In the genomic region with DNA sequence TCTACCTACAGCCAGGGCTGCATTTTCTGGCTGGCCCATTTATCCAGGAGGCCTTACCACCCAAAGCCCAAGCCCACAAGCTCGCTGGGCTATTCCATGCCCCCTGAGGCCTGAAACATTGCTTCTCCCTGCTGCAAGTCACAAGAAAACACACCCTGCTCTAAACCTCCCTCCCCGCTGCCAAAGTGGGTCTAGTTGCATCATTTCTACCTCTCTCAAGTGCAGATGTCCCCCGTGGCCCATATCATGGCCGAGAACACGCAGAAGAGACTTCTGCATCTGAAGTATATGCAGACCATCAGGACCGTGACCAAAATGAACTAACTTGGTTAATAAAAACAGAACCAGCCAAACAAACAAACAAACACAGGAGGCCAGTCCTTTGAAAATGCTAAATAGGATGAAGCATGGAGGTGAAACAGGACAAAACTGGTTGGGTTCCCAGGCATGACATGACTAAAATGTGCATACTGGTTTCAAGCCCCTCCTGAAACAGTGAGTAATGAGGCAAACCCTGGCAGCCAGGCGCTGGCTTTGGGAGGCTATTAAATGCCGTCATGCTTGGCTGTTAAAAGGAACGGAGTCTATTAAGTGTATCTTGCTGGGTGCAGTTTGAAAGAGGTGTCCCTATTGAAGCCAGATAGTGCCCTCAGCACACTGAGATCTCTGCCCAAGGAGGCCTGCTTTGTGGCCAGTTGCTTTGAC, we compare ENCODE assay signal across 10 mouse cellular contexts. TPM values are rescaled to one million over a fixed set of nuclear protein-coding genes. Genes with fewer than 3 reads are reported as not detected.
A peak's percentile ranks its signal among the peaks of the same experiment; 100 is the strongest.
DNase-seq lines count a peak whose midpoint lies in the region; ATAC-seq and TF ChIP-seq lines count a peak whose summit lies in the region.
"Had no signal": no experiment of that assay in that cellular context is flagged by ENCODE, and none has a peak within 500 bp of the region (broad histone marks: within the 10 kb centered on the region; RNA-seq: fewer than 3 reads in every experiment).

No protein-coding gene starts in this region.

- H3K9me3 ChIP-seq in limb, embryonic 11.5 days (ENCODE audit: control insufficient read depth, low read length): no peaks in the 10 kb centered on the region

- intact Hi-C loops in left cerebral cortex, adult 2 months (cut with DNase I): no loop called here
- intact Hi-C loops in gastrocnemius, adult 2 months (cut with DNase I): loop anchor here (5.0 kb wide), 1 partner anchor 38 kb away; no protein-coding TSS in a partner anchor

- no peak overlapping the region for H3K4me2 ChIP-seq in limb, embryonic 11.5 days (ENCODE audit: low read depth, severe bottlenecking)

- TF ChIP-seq CTCF in left cerebral cortex, adult 2 months (IDR thresholded peaks at IDR 0.05): no peak
- no peak for TF ChIP-seq CTCF in gastrocnemius, adult 2 months (IDR thresholded peaks at IDR 0.05)

- H3K4me1 ChIP-seq in limb, embryonic 11.5 days (ENCODE audit: control insufficient read depth, insufficient read depth, low read length): peaks cover 46% of the 10 kb centered on the region

- no peak overlapping the region for H3K4me3 ChIP-seq in left cerebral cortex, adult 2 months
- no peak overlapping the region for H3K4me3 ChIP-seq in gastrocnemius, adult 2 months
- H3K4me3 ChIP-seq in limb, embryonic 11.5 days (ENCODE audit: low read depth, low read length): no peak overlapping the region

- H3K27me3 ChIP-seq in limb, embryonic 11.5 days (ENCODE audit: control insufficient read depth, insufficient read depth, low read length): no peaks in the 10 kb centered on the region

- 51% methylated on average over 9 of the region's 9 CpGs for WGBS in limb, embryonic 11.5 days

- no peak for ATAC-seq in limb, embryonic 11.5 days (ENCODE audit: insufficient number of reproducible peaks, low FRiP score, low TSS enrichment, low read depth)
- no peak for ATAC-seq in granulocyte monocyte progenitor cell, adult 5-6 weeks (replicated peaks; ENCODE audit: poor library complexity, severe bottlenecking)
- ATAC-seq: intestine, postnatal 0 days had no signal

- H3K27ac ChIP-seq in left cerebral cortex, adult 2 months: peak overlapping the region; percentile 50
- peak overlapping the region; percentile 35; the same call in 1 of the 2 replicates for H3K27ac ChIP-seq in gastrocnemius, adult 2 months
- H3K27ac ChIP-seq in limb, embryonic 11.5 days (replicated peaks; ENCODE audit: low read depth, low read length): peak overlapping the region; percentile 72

- H3K36me3 ChIP-seq in limb, embryonic 11.5 days (ENCODE audit: control insufficient read depth, insufficient read depth, low read length): no peaks in the 10 kb centered on the region

- DNase-seq in left cerebral cortex, adult 2 months (ENCODE audit: extremely low spot score in 1 of 2, low spot score in 2 of 2): no peak
- DNase-seq in left cerebral cortex, adult 11 months (ENCODE audit: low spot score): no peak
- peak; percentile 72 for DNase-seq in gastrocnemius, adult 2 months
- DNase-seq in limb, embryonic 11.5 days (ENCODE audit: low spot score): peak; percentile 69
- peak; percentile 40 for DNase-seq in skeletal muscle tissue, adult 2 months (ENCODE audit: low read depth, low spot score)
- no peak for DNase-seq in yolk sac, embryonic 10.5 days (ENCODE audit: low spot score)
- DNase-seq: lung, adult 2 months; thymus, adult 18-20 months had no signal

- no peak overlapping the region for H3K9ac ChIP-seq in limb, embryonic 11.5 days (ENCODE audit: low read length)

RNA-seq across cellular contexts. Expression of gene Gm21954, which starts 52.6 kb away (rescaled TPM):
- total RNA-seq in left cerebral cortex, adult 2 months (2021): not detected
- not detected for total RNA-seq in gastrocnemius, adult 2 months (2021)
- polyA plus RNA-seq in limb, embryonic 11.5 days (2014; fragmentation: Nextera tagmentation; extraction: Ambion mirVana): not detected in 2 replicates
- total RNA-seq in granulocyte monocyte progenitor cell, adult 5-6 weeks (2014; fragmentation: Nextera tagmentation): not detected in 2 replicates
- not detected in 2 replicates for total RNA-seq in granulocyte monocyte progenitor cell, adult 5-6 weeks (2017)
- polyA plus RNA-seq: intestine, postnatal 0 days; lung, adult 2 months had no signal

Comparison
In these comparisons a context has a peak if more than half of its experiments do, and no peak if none do; other contexts are left out.
1. DNase-seq: peak in gastrocnemius, adult 2 months (single experiment), limb, embryonic 11.5 days (single experiment) and skeletal muscle tissue, adult 2 months (single experiment); none in left cerebral cortex, adult 2 months (0 of 2), left cerebral cortex, adult 11 months (single experiment) and yolk sac, embryonic 10.5 days (single experiment).
2. Peak in every context shown above with its lines, with median percentiles within 50 percentile points of each other: H3K27ac ChIP-seq.